Mouse (Mus musculus): Measurements from ENCODE around the gene Nek7. TPM values are rescaled to one million over a fixed set of nuclear protein-coding genes. Genes with fewer than 3 reads are reported as not detected.

The Nek7 gene
- polyA plus RNA-seq, 1 experiment: 9.7 TPM

- no peak overlapping the region for H3K27ac ChIP-seq (ENCODE audit: control insufficient read depth, insufficient read depth, low read length)
- no peak for TF ChIP-seq POLR2A (IDR thresholded peaks at IDR 0.05; ENCODE audit: control insufficient read depth, extremely low read depth, insufficient read depth, low read length, poor library complexity)
- WGBS: 97% methylated on average over 1 of the region's 1 CpGs
- H3K4me3 ChIP-seq (ENCODE audit: control insufficient read depth, insufficient read depth, low read length): no peak overlapping the region
- DNase-seq: no peak
- no peaks in the 10 kb centered on the region for H3K4me1 ChIP-seq (replicated peaks; ENCODE audit: control insufficient read depth, insufficient read depth, low read length)
- no peaks in the 10 kb centered on the region for H3K36me3 ChIP-seq (ENCODE audit: control insufficient read depth, insufficient read depth, low read length)
- no peaks in the 10 kb centered on the region for H3K27me3 ChIP-seq (ENCODE audit: control insufficient read depth, insufficient read depth, low read length)
These were observed 14.6 kb upstream of the Nek7 start for GRCm38 (mm10) chr1:138634561-138634960.

GRCm38 (mm10) chr1:138628919-138629318, 9.0 kb upstream of the Nek7 start:
- Histone ChIP-seq H3K36me3 (ENCODE audit: control insufficient read depth, insufficient read depth, low read length) (no peaks in the 10 kb centered on the region), H3K4me3 (ENCODE audit: control insufficient read depth, insufficient read depth, low read length) (no peak overlapping the region), H3K27ac (ENCODE audit: control insufficient read depth, insufficient read depth, low read length) (no peak overlapping the region), H3K4me1 (replicated peaks; ENCODE audit: control insufficient read depth, insufficient read depth, low read length) (no peaks in the 10 kb centered on the region; the same call in 1 of the 2 replicates), H3K27me3 (ENCODE audit: control insufficient read depth, insufficient read depth, low read length) (no peaks in the 10 kb centered on the region)
- 78% methylated on average over 4 of the region's 4 CpGs for WGBS
- no peak for DNase-seq
- TF ChIP-seq CTCF (IDR thresholded peaks at IDR 0.05; ENCODE audit: borderline replicate concordance, control insufficient read depth, extremely low read depth, insufficient read depth, low read length, poor library complexity): no peak
- no peak for TF ChIP-seq POLR2A (IDR thresholded peaks at IDR 0.05; ENCODE audit: control insufficient read depth, extremely low read depth, insufficient read depth, low read length, poor library complexity)

DNA sequence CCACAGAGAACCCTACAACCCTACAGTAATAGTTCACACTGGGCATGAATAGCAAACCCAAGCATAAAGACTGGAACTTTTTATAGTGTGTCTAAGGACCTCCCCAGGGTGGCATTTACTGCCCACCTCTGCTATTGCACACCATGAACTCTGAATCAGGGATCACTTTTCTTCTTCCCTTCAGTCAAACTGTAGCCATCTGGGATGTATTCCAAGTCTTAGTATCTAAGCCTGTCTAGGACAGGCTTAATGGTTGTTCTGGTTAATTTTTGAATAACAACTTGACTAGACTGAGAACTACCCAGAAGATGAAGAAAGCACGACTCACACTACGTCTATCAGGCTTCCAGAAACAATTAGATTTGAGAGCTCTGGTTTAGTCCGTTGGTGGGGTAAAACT, 8.5 kb upstream of the Nek7 start:
- H3K4me1 ChIP-seq (replicated peaks; ENCODE audit: control insufficient read depth, insufficient read depth, low read length): no peaks in the 10 kb centered on the region; the same call in 1 of the 2 replicates
- H3K36me3 ChIP-seq (ENCODE audit: control insufficient read depth, insufficient read depth, low read length): no peaks in the 10 kb centered on the region
- H3K27ac ChIP-seq (ENCODE audit: control insufficient read depth, insufficient read depth, low read length): no peak overlapping the region
- H3K27me3 ChIP-seq (ENCODE audit: control insufficient read depth, insufficient read depth, low read length): no peaks in the 10 kb centered on the region
- WGBS: 98% methylated on average over 3 of the region's 3 CpGs
- TF ChIP-seq CTCF (IDR thresholded peaks at IDR 0.05; ENCODE audit: borderline replicate concordance, control insufficient read depth, extremely low read depth, insufficient read depth, low read length, poor library complexity) (no peak), POLR2A (IDR thresholded peaks at IDR 0.05; ENCODE audit: control insufficient read depth, extremely low read depth, insufficient read depth, low read length, poor library complexity) (no peak)
- no peak overlapping the region for H3K4me3 ChIP-seq (ENCODE audit: control insufficient read depth, insufficient read depth, low read length)
- no peak for DNase-seq

- no peak for DNase-seq
- TF ChIP-seq POLR2A (IDR thresholded peaks at IDR 0.05; ENCODE audit: control insufficient read depth, extremely low read depth, insufficient read depth, low read length, poor library complexity) (no peak), CTCF (IDR thresholded peaks at IDR 0.05; ENCODE audit: borderline replicate concordance, control insufficient read depth, extremely low read depth, insufficient read depth, low read length, poor library complexity) (no peak)
- Histone ChIP-seq H3K27ac (ENCODE audit: control insufficient read depth, insufficient read depth, low read length) (no peak overlapping the region), H3K27me3 (ENCODE audit: control insufficient read depth, insufficient read depth, low read length) (no peaks in the 10 kb centered on the region), H3K4me3 (ENCODE audit: control insufficient read depth, insufficient read depth, low read length) (no peak overlapping the region), H3K4me1 (replicated peaks; ENCODE audit: control insufficient read depth, insufficient read depth, low read length) (no peaks in the 10 kb centered on the region; the same call in 1 of the 2 replicates), H3K36me3 (ENCODE audit: control insufficient read depth, insufficient read depth, low read length) (no peaks in the 10 kb centered on the region)
- 69% methylated on average over 3 of the region's 3 CpGs for WGBS
These were observed 7.9 kb upstream of the Nek7 start for GRCm38 (mm10) chr1:138627804-138628203.

DNA sequence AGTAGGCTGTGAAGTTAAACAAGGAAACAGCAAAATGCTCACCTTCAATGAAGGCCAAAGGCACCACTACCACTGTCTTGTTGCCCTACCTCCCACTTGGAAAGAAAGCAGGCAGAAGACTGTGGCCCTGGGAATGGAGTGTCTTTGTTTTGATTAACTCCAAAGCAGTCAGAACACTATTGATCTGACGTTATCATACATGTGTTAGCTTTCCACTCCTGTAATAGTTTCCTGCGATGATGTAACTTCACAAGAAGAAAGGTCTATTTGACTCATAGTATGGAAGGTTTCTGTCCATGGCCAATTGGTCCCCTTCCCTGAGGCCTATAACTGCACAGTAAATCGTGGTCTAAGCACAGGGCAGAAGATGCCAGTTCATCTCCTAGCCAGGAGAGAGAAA, 6.3 kb upstream of the Nek7 start:
- no peak overlapping the region for H3K27ac ChIP-seq (ENCODE audit: control insufficient read depth, insufficient read depth, low read length)
- H3K36me3 ChIP-seq (ENCODE audit: control insufficient read depth, insufficient read depth, low read length): no peaks in the 10 kb centered on the region
- H3K27me3 ChIP-seq (ENCODE audit: control insufficient read depth, insufficient read depth, low read length): no peaks in the 10 kb centered on the region
- H3K4me3 ChIP-seq (ENCODE audit: control insufficient read depth, insufficient read depth, low read length): no peak overlapping the region
- 95% methylated on average over 3 of the region's 3 CpGs for WGBS
- no peaks in the 10 kb centered on the region; the same call in 1 of the 2 replicates for H3K4me1 ChIP-seq (replicated peaks; ENCODE audit: control insufficient read depth, insufficient read depth, low read length)
- DNase-seq: no peak
- TF ChIP-seq POLR2A (IDR thresholded peaks at IDR 0.05; ENCODE audit: control insufficient read depth, extremely low read depth, insufficient read depth, low read length, poor library complexity) (no peak), CTCF (IDR thresholded peaks at IDR 0.05; ENCODE audit: borderline replicate concordance, control insufficient read depth, extremely low read depth, insufficient read depth, low read length, poor library complexity) (no peak)

DNA sequence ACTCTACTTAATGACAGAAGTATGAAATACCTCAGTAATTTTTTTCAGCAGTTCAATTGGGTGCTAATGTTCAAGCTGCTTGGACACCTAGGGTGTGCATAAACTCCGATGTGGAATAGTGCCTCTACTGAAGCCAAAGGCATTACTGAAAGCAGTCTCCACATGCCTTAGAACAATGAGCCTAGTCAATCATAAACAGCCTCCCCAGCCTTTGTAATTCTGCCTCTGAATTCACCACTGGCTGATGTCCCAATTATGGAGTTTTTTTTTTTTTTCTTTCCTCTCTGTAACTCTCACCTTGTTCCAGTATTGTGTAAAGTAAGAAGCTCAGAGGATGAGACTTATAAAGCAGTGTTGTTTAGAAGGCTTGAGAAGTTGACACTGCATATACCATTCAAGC, 3.9 kb upstream of the Nek7 start:
- no peak for TF ChIP-seq CTCF (IDR thresholded peaks at IDR 0.05; ENCODE audit: borderline replicate concordance, control insufficient read depth, extremely low read depth, insufficient read depth, low read length, poor library complexity)
- TF ChIP-seq POLR2A (IDR thresholded peaks at IDR 0.05; ENCODE audit: control insufficient read depth, extremely low read depth, insufficient read depth, low read length, poor library complexity): no peak
- no peaks in the 10 kb centered on the region for H3K36me3 ChIP-seq (ENCODE audit: control insufficient read depth, insufficient read depth, low read length)
- DNase-seq: no peak

GRCm38 (mm10) chr1:138622831-138623230, 2.9 kb upstream of the Nek7 start:
- WGBS: 91% methylated on average over 5 of the region's 5 CpGs
- peaks cover 3% of the 10 kb centered on the region; the same call in 1 of the 2 replicates for H3K4me1 ChIP-seq (replicated peaks; ENCODE audit: control insufficient read depth, insufficient read depth, low read length)
- no peak for TF ChIP-seq CTCF (IDR thresholded peaks at IDR 0.05; ENCODE audit: borderline replicate concordance, control insufficient read depth, extremely low read depth, insufficient read depth, low read length, poor library complexity)
- TF ChIP-seq POLR2A (IDR thresholded peaks at IDR 0.05; ENCODE audit: control insufficient read depth, extremely low read depth, insufficient read depth, low read length, poor library complexity): no peak
- no peak overlapping the region for H3K27ac ChIP-seq (ENCODE audit: control insufficient read depth, insufficient read depth, low read length)
- H3K27me3 ChIP-seq (ENCODE audit: control insufficient read depth, insufficient read depth, low read length): no peaks in the 10 kb centered on the region
- DNase-seq: no peak
- no peaks in the 10 kb centered on the region for H3K36me3 ChIP-seq (ENCODE audit: control insufficient read depth, insufficient read depth, low read length)
- H3K4me3 ChIP-seq (ENCODE audit: control insufficient read depth, insufficient read depth, low read length): no peak overlapping the region

More for the DNA sequence above, 3.9 kb upstream of the Nek7 start:
- Histone ChIP-seq H3K4me3 (ENCODE audit: control insufficient read depth, insufficient read depth, low read length) (no peak overlapping the region), H3K27ac (ENCODE audit: control insufficient read depth, insufficient read depth, low read length) (no peak overlapping the region), H3K27me3 (ENCODE audit: control insufficient read depth, insufficient read depth, low read length) (no peaks in the 10 kb centered on the region), H3K4me1 (replicated peaks; ENCODE audit: control insufficient read depth, insufficient read depth, low read length) (no peaks in the 10 kb centered on the region; the same call in 1 of the 2 replicates)
- 96% methylated on average over 1 of the region's 1 CpGs for WGBS

Measured in thymus, adult 2 months (tissue).